Mouse (Mus musculus) activated CD4-positive, CD25-positive, alpha-beta regulatory T cell, adult 4 months (primary cell): ENCODE measurements around the gene Mapk10. TPM values are rescaled to one million over a fixed set of nuclear protein-coding genes. Genes with fewer than 3 reads are reported as not detected.

ENCODE experiments used
- ATAC-seq: one replicate; pipeline ENCODE4 v1.8.0; 2017
- polyA plus RNA-seq, 2 experiments: library from polyadenylated mRNA; unstranded; fragments of 100-300 nt; shearing (Covaris generic); gene quantifications; one replicate each; pipeline ENCODE4 v1.2.1; 2017

Mapk10 gene
- polyA plus RNA-seq, 2 experiments from 2014 or later: 0.07 TPM; not detected in 1

DNA sequence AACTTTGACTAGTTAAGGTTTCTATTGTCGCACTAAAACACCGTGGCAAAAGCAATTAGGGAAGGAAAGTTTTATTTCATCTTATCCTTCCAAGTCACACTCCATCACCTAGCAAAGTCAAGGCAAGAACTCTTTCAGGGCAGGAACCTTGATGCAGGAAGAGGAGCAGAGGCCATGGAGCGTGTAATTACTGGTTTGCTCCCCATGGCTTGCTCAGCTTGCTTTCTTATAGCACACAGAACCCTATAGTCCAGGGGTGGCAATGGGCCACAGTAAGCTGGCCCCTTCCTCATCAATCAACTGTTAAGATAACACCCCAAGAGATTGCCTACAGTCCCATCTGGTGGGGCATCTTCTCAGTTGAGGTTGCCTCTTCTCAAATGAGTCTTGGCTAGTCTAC lies 173.4 kb downstream of the Mapk10 start:
- ATAC-seq: no peak

DNA sequence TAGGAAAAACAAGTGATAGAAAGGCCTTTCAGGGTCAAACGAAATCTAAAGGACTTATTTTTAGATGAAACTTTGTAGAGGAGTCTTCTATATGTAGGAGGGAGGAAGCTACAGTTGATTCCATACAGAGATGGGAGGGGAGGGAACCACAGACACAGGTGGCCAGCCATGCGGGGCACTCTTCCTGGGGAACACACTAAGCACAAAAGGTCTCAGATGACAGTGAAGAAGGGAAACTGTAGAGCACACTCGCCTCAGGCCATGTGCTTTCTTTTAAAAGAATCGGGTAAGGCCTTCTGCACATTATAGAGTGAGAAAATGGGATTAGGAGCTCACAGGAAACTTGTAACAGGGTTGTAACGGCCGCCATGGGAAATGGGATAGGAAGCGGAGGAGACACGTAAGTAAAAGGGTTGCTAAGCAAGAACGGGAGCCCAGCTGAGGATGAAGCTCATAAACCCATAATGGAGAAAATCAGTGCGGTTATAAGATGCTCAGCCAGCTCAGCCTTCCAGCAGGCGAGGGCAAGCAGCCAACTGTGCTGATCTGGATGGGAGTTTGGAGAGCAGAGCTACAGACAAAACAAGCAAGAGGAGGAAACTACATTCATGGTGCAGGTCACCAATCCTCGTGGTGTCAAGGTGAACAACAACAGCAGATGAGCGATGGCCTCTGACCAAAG lies 182.1 kb downstream of the Mapk10 start:
- ATAC-seq: no peak

DNA sequence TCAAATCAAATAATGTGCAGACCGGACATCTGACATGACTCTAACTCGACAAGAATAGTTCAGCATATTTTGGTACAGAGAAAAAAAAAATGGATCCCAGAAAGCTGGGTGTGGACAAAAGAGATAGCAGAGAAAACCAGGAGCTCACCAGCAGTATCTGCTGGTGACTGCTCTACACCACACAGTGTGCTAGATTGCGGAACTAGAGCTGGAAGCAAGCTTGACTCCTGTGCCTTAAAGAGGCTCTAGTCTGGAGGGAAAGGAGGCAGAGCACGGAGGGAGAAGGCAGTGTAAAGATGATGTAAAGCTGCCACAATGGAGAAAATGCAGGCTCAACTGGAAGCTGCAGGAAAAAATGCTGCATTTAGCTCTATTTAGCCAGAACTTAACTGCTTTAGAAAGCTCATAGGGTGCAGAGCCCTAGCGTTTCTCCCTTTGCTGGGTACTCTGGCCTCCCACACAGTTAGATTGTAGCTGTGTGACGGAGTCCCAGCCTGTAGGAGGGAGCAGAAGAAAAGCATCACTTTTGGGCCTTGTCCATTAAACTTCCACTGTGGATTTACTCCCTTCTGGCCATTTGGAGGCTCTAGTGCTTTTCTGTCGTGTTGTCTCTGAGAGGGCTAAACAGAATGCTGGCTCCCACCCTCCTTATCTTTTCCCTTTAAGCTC lies 188.5 kb downstream of the Mapk10 start:
- ATAC-seq: no peak

GRCm38 (mm10) chr5:103021479-103021878 lies 189.7 kb downstream of the Mapk10 start:
- no peak for ATAC-seq

DNA sequence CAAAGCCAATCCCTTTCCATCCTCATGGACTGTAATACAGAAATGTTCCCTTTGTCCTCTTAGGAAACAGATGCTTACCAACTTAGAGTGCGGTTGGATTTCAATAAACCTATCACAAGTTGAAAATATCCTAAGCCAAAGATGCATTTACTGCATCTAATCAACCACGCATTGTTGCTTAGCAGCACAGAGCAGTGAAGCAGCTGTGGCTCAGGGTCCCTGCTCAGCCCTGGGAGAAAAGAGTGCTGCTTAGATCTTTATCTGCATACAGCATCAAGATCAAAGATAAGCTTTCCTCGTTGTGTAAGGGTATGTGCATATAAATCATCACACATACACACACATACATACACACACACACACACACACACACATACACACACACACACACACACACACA lies 190.2 kb downstream of the Mapk10 start:
- ATAC-seq: no peak

DNA sequence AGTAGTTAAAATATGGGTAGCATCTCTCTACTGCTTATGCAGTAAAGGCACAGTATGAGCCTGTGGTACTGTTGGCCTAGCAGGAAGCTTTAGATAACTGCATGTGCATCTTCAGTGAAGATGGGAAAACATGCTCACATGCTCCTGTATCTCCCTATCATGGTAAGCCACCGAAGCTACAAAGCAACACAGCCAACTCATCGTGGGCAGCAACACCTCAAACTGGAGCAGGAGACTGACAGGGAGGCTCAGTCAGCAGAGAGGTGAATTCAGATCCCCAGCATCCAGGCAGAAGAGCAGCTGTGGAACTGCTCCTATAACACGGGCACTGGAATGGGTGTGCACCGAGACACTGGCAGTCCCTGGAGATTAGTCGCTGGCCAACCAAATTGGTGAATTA lies 191.0 kb downstream of the Mapk10 start:
- no peak for ATAC-seq

DNA sequence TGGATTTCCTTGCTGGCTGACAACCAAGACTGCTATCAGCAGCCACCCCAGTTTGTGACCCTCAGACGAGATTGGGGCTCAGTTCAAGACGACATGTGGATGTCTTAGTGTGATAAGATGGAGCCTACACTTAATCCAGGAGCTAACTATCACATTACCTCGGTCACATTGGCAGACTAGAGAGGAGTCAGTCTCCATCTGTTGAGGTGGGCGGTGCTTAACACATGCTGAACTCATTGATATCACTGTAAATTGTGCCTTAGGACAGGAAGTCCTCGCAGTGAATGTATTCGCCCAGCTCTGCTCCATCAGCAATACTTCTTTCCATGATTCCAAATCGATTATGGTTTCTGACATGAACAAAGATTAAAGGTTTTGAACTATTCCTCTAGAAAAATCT lies 193.5 kb downstream of the Mapk10 start:
- no peak for ATAC-seq

DNA sequence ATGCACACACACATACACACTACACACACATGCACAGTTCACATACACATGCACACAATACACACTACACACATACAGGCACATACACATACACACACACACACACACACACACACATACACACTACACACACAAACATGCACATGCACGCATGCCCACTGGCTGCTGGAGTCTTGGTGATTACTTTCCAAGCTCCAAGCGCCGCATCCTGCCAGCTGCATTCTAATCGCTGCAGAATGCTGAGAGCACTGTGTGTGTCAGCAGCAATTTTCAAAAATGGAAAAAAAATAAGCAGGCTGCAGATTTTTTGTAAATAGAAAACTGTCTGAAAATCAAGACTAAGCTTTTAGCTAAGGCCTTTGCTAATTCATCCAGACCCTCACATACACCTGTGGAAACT lies 196.8 kb downstream of the Mapk10 start:
- no peak for ATAC-seq

- no peak for ATAC-seq
These were observed 202.2 kb downstream of the Mapk10 start for GRCm38 (mm10) chr5:103008894-103009293.

- no peak for ATAC-seq
These were observed 209.0 kb downstream of the Mapk10 start for GRCm38 (mm10) chr5:103002116-103002515.

- ATAC-seq: no peak
These were observed 210.6 kb downstream of the Mapk10 start for GRCm38 (mm10) chr5:103000572-103000971.

GRCm38 (mm10) chr5:102998524-102998923 lies 212.6 kb downstream of the Mapk10 start:
- no peak for ATAC-seq

GRCm38 (mm10) chr5:102997907-102998306 lies 213.2 kb downstream of the Mapk10 start:
- ATAC-seq: no peak

GRCm38 (mm10) chr5:102996331-102996730 lies 214.8 kb downstream of the Mapk10 start:
- ATAC-seq: no peak

DNA sequence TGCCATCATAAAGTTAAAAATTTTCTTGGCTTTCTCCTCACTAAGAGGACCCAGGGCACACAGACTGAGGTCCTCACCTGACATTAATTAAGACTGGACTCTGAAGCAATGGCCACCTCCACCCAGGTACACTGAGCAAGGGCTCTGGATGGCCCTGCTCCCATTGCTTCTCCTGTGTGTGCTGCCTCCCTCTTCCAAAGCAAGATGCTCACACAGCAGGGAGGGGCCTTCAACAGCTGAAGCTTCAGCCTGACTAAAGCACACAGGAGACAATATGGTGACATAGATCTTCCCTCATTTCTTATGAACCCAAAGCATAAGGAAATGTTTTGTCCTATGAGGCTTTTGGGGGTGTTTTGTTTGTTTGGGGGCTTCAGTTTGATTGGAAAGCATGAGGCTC lies 215.2 kb downstream of the Mapk10 start:
- no peak for ATAC-seq

DNA sequence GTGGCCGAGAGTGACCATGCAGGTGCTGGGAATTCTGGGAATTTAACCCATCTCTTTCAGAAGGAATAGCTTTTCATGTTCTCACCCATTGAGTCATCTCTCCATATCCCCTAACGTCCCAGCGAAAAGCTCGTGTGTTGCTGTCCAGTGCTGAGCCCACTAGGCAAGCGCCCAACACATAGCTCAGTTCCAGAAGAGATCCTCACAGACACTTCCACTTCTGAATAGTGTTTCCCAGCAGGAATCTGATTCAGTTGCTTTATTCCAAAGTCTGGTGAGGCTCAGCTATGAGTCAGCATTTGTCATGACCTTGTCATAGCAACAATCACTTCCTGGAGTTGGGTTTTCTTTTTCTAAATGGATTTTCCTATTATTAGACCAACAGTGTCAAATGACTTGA lies 217.2 kb downstream of the Mapk10 start:
- ATAC-seq: no peak

- ATAC-seq: no peak
These were observed 219.4 kb downstream of the Mapk10 start for GRCm38 (mm10) chr5:102991691-102992090.

DNA sequence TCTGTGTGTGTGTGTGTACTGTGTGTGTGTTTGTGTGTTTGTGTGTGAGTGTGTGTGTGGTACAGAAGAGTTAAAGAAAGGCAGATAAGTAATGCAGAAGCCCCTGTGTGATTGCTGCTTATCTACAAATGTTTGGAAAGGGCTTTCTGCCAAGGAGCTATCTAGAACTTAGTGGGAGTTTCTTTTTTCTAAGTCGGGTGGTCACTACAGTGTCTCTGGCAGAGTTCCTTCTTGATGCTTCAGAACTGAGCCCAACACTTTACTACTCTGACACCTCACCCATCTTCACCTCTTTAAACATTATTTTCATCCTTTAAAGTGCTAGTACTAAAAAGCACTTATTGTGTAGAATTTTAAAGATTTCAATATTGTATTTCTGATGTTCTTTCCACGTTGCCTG lies 232.8 kb downstream of the Mapk10 start:
- ATAC-seq: no peak

GRCm38 (mm10) chr5:102977138-102977537 lies 234.0 kb downstream of the Mapk10 start:
- ATAC-seq: no peak

GRCm38 (mm10) chr5:102976540-102976939 lies 234.6 kb downstream of the Mapk10 start:
- ATAC-seq: no peak

- no peak for ATAC-seq
These were observed 236.7 kb downstream of the Mapk10 start for GRCm38 (mm10) chr5:102974400-102974799.

GRCm38 (mm10) chr5:102964396-102964795 lies 246.7 kb downstream of the Mapk10 start:
- ATAC-seq: no peak

DNA sequence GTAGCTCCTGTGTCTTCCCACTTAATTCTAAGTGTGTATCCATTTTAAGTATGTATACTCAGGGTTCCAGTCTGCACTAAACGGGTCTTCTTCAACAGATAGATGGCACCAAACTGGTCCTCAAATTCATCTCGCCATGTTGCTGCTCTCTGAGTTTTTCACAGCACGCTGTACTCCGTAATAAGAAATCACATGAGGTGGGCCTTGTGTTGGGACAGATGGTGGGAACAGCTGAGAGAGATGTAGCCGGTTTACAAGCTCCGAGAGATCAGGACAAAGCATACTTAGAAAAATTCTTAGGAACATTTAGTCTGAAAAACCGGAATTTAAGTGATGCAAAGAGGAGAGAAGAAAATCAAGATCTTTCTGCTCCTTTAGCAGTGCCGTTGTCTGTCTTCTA lies 257.7 kb downstream of the Mapk10 start:
- no peak for ATAC-seq

- ATAC-seq: no peak
These were observed 258.2 kb downstream of the Mapk10 start for GRCm38 (mm10) chr5:102952918-102953317.
